Mouse (Mus musculus) leukemia stem cell, adult 10-12 weeks (primary cell): ENCODE results near the gene Zfp729b. TPM values are rescaled to one million over a fixed set of nuclear protein-coding genes. Genes with fewer than 3 reads are reported as not detected.

Source experiments
- polyA plus RNA-seq: library from polyadenylated mRNA; stranded (reverse); fragments of >175 nt; gene quantifications from 2 replicates; pipeline ENCODE4 v1.2.3, GENCODE M21; 2012; ENCODE audit warnings: low replicate concordance

Gene Zfp729b
- 0.56 TPM in 1 of 2 replicates, not detected in the other for polyA plus RNA-seq

DNA sequence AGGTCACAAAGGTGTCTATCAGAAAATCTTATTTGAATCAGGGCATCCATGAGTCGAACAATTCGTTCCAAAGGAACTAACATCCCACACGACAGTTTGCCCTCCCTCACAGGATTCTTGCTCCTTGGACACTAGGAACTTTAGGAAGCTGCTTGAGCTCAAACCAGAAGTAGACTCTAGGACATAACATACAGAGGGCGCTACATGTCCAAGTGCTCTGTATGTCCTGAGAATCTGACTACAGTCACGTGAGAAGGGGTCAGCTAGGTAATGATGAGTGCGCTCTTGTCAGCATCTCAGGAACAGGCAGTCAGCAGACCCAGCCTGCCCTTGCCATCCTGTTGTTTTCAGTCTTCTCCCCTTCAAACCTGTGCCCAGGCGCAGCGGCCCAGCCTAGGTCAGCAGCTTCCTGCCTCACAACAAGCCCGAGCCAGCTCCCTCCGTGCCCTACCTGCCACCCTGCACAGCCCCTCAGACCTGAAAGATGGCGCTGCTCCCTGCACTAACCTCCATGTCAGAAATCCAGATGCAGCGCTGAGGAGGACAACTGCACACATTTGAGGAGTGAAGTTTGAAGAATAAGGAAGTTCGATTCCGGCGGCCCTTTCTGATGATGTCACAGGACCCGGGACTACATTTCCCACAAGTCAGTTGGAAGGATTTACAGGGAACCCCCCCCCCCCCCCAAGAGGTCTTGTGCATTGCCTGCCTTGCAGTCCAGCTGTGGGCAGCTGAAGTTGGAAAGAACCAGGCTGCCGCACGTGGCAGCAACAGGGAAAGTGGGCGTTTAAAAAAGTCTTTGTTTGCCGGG lies at the start of gene Zfp729b:
TSS of gene Zfp729b (minus strand) at position 642 of the 811 bp plus-strand sequence.

DNA sequence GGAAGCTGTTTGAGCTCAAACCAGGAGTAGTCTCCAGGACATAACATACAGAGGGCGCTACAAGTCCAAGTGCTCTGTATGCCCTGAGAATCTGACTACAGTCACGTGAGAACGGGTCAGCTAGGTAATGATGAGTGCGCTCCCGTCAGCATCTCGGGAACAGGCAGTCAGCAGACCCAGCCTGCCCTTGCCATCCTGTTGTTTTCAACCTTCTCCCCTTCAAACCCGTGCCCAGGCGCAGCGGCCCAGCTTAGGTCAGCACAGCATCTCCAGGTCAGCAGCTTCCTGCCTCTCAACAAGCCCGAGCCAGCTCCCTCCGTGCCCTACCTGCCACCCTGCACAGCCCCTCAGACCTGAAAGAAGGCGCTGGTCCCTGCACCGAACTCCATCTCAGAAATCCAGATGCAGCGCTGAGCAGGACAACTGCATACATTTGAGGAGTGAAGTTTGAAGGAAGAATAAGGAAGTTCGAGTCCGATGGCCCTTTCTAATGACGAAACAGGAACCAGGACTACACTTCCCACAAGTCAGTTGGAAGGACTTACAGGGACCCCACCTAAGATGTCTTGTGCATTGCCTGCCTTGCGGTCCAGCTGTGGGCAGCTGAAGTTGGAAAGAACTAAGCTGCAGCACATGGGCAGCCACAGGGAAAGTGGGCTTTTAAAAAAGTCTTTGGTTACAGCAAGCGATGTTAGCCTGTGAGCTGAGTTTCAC lies 27.9 kb upstream of the Zfp729b start, which contains the start of the genes Gm49345 and Zfp729a:
TSS of gene Gm49345 (minus strand) at position 476 of the 714 bp plus-strand sequence.
TSS of gene Zfp729a (minus strand) at position 498 of the 714 bp plus-strand sequence.

DNA sequence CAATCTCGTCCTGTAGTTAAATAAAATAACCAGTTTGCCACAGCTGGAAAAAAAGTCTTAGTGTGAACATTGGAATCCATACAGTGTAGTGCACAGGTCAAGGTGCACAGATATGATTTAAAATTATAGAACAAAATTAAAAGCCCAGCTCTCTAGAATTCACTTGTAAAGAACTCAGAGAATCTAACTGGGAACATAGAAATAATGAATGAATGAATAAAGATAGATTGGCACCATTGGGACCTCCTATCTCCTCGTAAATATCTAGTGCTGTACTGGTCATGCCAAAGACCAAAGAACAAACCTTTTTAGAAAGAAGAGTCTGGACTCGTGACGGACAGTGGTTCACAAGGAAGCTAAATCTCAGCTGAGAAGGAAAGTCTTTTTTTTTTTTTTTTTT lies 55.8 kb downstream of the Zfp729b start, which contains the start of gene Zfp748:
TSS of gene Zfp748 (minus strand) at position 101 of the 400 bp plus-strand sequence.

Other genes starting within 250 kb of the Zfp729b start
- not detected in 2 replicates for gene Gm28044, start 249.2 kb downstream of the Zfp729b start, polyA plus RNA-seq
- gene Zfp953, start 249.1 kb downstream of the Zfp729b start, polyA plus RNA-seq: 0.25 TPM in 1 of 2 replicates, not detected in the other
- gene Gm28041, start 234.0 kb downstream of the Zfp729b start, polyA plus RNA-seq: not detected in 2 replicates
- 0.19 TPM in 1 of 2 replicates, not detected in the other for gene Zfp456, start 233.9 kb downstream of the Zfp729b start, polyA plus RNA-seq
- gene Zfp429, start 209.9 kb downstream of the Zfp729b start, polyA plus RNA-seq: 2.2 TPM in 1 of 2 replicates, not detected in the other
- gene Zfp459, start 188.3 kb downstream of the Zfp729b start, polyA plus RNA-seq: 0.38 TPM in 1 of 2 replicates, not detected in the other
- 0.36 TPM in 1 of 2 replicates, not detected in the other for gene Zfp874a, start 158.1 kb downstream of the Zfp729b start, polyA plus RNA-seq
- gene Zfp874b, start 125.4 kb downstream of the Zfp729b start, polyA plus RNA-seq: 0.07 and 0.36 TPM in 2 replicates
- gene Zfp58, start 109.2 kb downstream of the Zfp729b start, polyA plus RNA-seq: 0.20 TPM in 1 of 2 replicates, not detected in the other
- not detected in 2 replicates for gene Gm26965, start 83.6 kb downstream of the Zfp729b start, polyA plus RNA-seq
- 0.08 and 1.3 TPM in 2 replicates for gene Zfp87, start 83.5 kb downstream of the Zfp729b start, polyA plus RNA-seq
- gene Zfp748, start 55.9 kb downstream of the Zfp729b start, polyA plus RNA-seq: 0.14 and 0.32 TPM in 2 replicates
- gene Gm49345, start 28.1 kb upstream of the Zfp729b start, polyA plus RNA-seq: not detected in 2 replicates
- 0.11 and 0.27 TPM in 2 replicates for gene Zfp729a, start 28.1 kb upstream of the Zfp729b start, polyA plus RNA-seq
- 0.06 and 1.4 TPM in 2 replicates for gene Zfp738, start 77.4 kb upstream of the Zfp729b start, polyA plus RNA-seq
- gene Zfp65, start 119.5 kb upstream of the Zfp729b start, polyA plus RNA-seq: 0.15 and 0.76 TPM in 2 replicates
- 0.36 TPM in 1 of 2 replicates, not detected in the other for gene Zfp85, start 145.5 kb upstream of the Zfp729b start, polyA plus RNA-seq
- not detected in 2 replicates for gene Zfp493, start 170.0 kb upstream of the Zfp729b start, polyA plus RNA-seq
- gene Zfp273, start 204.0 kb upstream of the Zfp729b start, polyA plus RNA-seq: 0.15 TPM in 1 of 2 replicates, not detected in the other
- not detected in 2 replicates for gene Gm10037, start 221.4 kb upstream of the Zfp729b start, polyA plus RNA-seq